Mouse (Mus musculus): ENCODE measurements around the gene Gns.
A peak's percentile ranks its signal among the peaks of the same experiment; 100 is the strongest.
"Not testable (repeated sequence)": the region's sequence is repeated elsewhere in the genome, so short reads cannot be mapped to it uniquely, and the experiment has no call there.

Gene Gns

GRCm38 (mm10) chr10:121364801-121365564, at the start of gene Gns:
Gns (plus strand) TSS chr10:121365090.
- peak; percentile 92 for DNase-seq

DNA sequence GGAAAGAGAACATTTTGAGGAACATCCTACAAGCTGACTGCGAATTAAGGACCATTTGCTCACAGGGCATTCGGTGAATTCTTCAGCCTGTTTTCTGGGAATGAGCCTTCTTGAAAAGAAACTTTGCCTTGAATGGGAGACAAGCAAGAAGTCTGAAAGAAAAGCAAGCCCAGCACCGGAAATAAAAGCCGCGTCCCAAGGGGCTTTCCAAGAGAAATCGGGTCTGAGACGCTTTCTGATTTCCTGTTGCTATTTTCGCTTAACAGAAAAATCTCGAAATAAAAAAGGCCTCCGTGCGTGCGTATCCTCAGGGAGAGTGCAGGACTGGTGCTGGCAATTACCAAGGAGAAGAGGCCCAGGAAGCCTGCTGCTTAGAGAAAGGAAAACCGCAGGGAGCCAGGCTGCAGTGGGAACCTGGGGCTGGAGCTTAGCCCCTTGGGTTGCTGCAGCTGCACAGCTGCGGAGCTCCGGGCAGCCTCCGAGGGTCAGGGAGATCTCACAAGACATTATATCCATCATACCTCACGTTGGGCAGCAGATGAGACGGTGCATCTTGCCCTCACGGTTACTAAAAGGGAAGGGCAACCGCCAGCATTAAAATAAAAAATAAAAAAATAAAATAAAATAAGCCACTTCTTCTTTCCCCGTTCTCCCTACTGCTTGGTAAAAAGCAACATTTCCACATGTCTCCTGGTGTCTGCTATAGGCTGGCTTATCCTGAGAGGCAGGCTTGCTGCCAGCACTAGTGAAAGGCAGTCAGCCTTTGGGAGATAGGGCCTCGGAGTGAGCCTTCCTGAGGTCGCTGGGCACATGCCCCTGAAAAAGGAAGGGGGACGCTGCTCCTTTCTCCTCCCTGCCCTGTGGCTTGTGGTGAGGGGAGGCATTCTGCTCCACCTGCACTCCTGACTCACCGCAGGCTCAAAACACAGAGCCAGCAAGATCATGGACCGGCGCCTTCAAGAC, 49.3 kb upstream of the Gns start:
- no peak for DNase-seq

DNA sequence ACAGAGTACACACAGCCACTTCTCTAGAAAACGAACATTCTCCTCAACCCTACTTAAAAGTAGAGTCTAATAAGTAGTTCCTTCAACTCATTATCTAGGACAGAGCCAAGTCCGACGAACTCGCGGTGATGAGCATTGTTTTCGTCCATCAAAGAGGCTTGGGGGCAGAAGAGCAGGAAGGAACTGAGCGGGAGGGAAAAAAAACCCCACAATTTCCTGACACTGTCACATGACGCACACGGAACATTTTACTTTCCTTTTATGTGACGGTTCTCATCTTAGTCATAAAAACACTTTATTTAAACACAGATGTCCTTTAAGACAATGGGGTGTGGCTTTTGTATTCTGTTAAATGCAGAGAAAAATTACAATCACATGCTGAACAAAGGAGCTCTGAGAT, 48.5 kb upstream of the Gns start:
- DNase-seq: no peak

- DNase-seq: peak; percentile 32
Measured at GRCm38 (mm10) chr10:121318397-121318950, 46.4 kb upstream of the Gns start.

GRCm38 (mm10) chr10:121323493-121323892, 41.4 kb upstream of the Gns start:
- DNase-seq: no peak

GRCm38 (mm10) chr10:121326167-121326566, 38.7 kb upstream of the Gns start:
- no peak for DNase-seq

DNA sequence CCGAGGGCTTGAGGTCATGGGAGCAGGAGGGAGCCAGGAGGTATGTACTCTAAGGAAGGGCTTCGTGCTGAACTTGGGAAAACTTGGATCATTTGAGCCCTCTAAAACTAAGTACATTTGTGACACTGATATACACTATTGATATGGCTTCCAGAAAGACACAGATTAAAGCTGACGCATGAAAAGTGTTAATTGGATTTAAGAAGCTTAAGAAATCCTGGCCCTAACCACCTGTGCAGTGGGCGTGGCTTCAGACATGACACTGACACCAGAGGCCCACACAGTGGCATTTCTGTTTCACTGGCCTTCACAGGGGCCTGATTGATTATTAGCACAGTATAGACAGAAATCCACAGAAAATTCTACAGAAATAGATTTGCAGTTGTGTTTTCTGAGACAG, 35.3 kb upstream of the Gns start:
- DNase-seq: no peak

GRCm38 (mm10) chr10:121330940-121331339, 34.0 kb upstream of the Gns start:
- peak; percentile 86 for DNase-seq

- peak; percentile 86 for DNase-seq
Measured at GRCm38 (mm10) chr10:121334576-121334975, 30.3 kb upstream of the Gns start.

DNA sequence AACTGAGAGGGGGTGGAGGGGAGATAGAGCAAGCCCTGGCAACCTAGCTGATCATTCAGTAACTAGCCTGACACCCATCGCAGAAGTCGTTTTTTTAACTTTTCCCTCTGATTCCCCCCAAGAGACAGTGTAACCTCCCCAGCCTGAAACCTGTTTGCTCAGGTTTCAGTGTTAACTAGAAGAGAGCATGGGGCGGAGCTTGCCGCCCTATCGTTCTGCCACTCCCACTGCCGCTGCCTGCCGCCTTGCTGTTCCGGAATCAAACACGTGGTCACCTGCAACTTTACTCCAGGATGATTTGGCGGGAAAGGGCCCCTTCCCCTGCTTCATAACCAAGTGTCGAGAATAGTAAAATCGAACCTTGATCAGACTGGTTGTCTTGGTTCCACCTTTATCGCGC, 28.4 kb upstream of the Gns start:
- DNase-seq: not testable (repeated sequence)

GRCm38 (mm10) chr10:121340754-121341593, 23.9 kb upstream of the Gns start:
- no peak for DNase-seq

GRCm38 (mm10) chr10:121342260-121342659, 22.6 kb upstream of the Gns start:
- no peak for DNase-seq

DNA sequence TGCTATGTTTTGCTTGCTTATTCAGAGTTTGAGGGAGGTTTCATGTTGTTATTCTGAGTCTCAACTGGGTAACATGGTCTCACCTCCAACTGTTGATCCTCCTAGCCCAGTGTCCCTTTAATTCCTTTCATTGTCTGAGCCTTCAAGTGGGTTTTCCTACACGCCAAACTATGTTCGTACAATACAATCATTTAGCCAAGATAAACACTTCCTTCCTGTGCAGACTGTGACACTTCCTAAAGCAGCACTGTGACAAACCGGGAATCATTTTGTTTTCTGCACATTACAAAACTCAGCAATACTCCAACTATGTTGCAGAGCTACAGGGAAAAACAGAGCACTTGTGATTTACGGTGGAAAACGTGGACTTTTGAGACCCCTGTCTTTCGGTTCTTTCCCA, 21.0 kb upstream of the Gns start:
- DNase-seq: no peak

GRCm38 (mm10) chr10:121349244-121349643, 15.6 kb upstream of the Gns start:
- DNase-seq: no peak

GRCm38 (mm10) chr10:121350357-121351065, 14.4 kb upstream of the Gns start:
- peak; percentile 25 for DNase-seq

DNA sequence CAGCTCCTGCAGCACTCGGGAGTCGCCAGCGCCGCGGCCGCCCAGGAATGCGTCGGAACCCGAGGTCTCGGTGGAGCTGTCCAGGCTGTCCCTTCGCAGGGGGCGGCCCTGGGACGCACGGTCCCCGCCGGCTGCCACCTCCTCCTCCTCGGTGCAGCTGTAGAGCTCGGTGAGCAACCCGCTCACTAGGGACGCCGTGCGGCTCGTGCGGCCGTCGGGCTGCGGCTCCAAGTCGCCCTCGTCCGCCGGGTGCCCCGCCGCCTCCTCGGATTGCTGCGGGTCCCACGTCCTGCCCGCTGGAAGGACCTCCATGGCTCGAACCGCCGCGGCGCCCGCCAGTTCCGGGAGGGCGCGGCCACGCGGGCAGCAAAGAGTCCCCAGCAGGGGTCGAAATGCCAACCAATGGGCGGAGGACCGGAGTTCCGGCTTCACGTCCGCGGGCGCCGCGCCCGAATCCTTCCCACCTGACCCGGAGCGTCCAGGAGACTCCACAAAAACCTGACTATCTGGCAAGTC, 13.8 kb upstream of the Gns start, which contains the start of gene Tbc1d30:
Gene Tbc1d30 (minus strand): TSS at position 213 of the 516 bp plus-strand sequence.
- peak; percentile 81 for DNase-seq

- no peak for DNase-seq
Measured at GRCm38 (mm10) chr10:121351692-121352290, 13.1 kb upstream of the Gns start.

- DNase-seq: no peak
Measured at GRCm38 (mm10) chr10:121360358-121360757, 4.5 kb upstream of the Gns start.

DNA sequence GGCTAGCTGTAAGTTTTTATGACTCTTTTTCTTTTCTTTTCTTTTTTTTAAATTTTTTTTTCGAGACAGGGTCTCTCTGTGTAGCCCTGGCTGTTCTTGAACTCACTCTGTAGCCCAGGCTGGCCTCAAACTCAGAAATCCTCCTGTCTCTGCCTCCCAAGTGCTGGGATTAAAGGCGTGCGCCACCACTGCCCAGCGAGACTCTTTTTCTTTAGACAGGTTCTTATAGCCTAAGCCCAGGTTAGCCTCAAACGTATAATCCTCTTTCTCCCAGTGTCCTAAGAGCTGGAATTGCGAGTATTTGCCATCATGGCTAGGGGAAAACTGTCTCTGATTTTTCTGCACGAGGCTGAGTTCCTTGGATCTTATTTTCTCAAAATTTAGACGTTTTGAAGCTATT, 1.7 kb upstream of the Gns start:
- DNase-seq: no peak

DNA sequence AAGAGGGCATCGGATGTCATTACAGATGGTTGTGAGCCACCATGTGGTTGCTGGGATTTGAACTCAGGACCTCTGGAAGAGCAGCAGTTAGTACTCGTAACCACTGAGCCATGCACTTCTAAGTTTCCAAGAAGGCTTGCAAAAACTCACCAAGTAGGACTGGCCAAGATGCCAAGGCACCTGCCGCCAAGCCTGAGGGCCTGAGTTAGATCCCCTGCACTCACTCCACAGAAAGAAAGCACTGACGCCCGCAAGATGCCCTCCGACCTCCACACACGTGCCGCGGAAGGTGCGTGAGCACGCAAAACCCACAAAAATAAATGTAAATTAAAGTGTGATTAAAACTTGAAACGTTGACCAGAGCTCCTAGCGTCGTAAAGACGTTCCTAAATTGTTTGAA, 584 bp upstream of the Gns start:
- no peak for DNase-seq

DNA sequence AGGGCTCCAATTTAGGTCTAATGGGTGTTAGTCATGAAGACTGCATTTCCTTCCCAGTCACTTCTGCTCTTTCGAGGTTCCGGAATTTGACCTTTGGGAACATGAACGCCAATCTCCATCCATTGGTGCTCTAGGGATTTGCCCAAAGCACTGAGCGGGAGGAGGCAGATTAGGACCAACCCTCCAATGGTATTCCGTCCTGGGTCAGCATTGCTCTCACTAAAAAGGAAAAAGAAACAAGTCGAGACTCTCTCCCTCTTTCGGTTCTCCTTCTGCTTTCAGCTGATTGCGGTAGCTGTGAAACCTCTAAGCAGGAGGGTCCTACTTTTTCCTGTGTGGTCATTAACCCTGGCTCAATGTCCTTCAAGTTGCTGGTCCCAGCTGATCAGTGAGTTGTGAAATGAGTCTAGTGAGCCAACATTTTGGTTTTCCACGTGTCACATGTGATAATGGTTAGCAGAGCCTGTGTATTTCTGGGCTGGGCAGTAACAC, 937 bp downstream of the Gns start:
- no peak for DNase-seq
